Mouse (Mus musculus) mesoderm, embryonic 11.5 days (tissue): ENCODE data around the gene Igsf3.

ENCODE experiments used
- DNase-seq: peaks from one replicate; pipeline ENCODE4 v3.0.0-alpha.2; 2012; ENCODE audit warnings: low read depth, low spot score

Igsf3 gene

GRCm38 (mm10) chr3:101444437-101444836, 67.6 kb downstream of the Igsf3 start:
- DNase-seq = no peak

DNA sequence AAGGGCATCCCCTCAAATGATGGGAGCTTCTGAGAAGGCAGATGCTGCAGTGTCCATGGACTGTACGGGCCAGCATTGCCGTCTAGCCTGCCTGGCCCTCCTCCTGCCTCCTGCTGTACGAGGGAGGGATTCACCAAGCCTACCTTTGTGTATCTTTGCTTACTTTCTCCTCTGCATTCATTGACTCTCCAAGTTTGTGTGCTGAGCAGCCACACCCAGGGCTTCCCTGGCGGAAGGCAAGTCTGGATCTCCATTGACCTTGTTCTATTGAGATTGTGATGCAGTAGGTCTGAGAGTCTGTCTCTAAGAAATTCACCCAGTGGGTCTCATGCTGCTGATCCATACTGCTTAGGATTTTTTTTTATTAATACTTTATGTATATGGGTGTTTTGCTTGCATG, 70.4 kb downstream of the Igsf3 start:
- no peak for DNase-seq

DNA sequence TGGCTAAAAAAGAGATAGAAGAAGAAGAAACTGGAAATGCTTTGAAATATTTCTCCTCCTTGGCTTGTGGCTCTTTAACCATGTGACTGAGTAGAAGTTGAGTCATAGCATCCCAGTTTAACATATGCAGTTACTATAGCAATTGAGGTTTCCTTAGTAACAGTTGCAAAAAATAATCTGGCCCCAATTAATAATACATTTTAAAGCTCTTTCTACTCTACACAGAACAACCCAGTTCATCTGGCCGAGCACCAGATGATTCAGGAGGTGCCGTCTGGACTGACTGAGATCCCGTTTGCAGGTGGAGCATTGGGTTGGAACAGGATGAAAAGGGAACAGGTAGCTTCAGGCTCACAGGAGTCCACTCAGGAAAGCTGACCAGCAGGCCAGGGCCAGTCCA, 71.9 kb downstream of the Igsf3 start:
- no peak for DNase-seq

DNA sequence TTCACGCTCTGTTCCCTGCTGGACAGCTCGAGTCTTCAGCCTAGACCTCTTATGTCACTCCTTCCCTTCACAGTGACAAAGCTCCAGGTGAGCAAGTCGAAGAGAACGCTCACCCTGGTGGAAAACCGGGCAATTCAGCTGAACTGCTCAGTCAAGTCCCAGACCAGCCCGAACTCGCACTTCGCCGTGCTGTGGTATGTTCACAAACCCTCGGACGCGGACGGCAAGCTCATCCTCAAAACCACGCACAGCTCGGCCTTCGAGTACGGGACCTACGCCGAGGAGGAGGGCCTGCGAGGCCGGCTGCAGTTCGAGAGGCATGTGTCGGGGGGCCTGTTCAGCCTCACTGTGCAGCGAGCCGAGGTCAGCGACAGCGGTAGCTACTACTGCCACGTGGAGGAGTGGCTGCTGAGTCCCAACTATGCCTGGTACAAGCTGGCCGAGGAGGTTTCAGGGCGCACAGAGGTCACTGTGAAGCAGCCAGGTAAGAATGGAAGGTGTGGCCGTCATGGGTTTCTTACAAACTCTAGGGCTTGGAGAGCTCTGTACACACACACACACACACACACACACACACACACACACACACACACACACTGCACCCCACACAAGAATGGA, 74.0 kb downstream of the Igsf3 start:
- no peak for DNase-seq

DNA sequence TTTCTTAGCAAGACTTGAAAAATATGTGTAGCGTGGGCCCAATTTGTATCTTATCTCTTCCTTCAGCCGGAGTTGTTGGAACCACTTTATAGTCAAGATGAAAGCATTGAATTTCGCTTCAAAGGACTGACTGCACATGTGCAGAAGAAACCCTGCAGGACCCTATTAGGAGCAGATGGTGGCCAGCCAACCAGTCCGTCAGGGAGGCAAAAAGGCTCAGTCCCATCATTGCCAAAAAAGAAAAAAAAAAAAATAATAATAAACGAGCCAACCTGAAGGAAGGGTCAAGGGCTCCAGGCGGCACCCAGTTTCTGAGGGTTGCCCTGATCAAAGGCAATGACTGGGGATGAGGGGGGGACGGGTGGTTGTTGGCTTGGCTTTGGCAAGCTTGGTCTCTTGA, 83.7 kb downstream of the Igsf3 start:
- DNase-seq = no peak

- DNase-seq = no peak
Measured at GRCm38 (mm10) chr3:101461046-101461445, 84.2 kb downstream of the Igsf3 start.

DNA sequence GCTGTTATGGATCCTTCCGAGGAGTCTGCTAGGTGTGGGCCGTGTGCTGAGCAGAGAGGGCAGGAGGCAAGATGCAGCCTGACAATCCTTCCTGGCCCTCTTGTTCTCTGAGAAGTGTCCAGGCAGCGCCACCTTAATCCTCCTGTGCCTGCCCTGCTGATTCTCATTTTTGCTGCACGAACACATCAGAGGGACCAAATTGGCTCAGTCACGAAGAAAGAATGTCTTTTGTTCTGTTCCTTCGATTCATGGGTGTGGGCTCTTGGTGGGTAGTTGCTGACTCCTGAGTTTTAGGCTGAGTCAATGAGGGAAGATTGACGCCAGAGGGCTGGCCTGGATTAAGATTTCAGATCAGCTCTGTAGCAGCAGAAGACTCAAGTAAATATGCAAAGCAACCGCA, 84.9 kb downstream of the Igsf3 start:
- DNase-seq = peak; percentile 31

DNA sequence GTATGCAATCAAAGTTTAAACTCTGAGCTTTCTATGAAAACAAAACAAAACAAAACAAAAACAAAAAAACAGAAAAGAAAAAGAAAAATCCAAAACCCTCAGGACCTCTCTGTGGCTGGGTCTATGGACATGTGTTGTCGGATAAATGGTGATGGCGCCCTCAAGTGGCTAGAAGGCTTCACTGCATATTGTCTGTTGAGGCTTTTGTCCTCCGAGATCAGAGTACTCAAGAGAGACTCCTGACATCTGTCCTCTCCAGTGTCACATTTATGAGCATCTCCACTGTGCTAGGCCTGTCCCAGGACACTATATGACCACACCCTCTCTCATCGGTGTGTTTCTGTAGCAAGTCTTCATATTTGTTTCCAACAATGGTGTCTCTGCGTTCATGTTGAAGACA, 85.4 kb downstream of the Igsf3 start:
- DNase-seq = peak; percentile 88

DNA sequence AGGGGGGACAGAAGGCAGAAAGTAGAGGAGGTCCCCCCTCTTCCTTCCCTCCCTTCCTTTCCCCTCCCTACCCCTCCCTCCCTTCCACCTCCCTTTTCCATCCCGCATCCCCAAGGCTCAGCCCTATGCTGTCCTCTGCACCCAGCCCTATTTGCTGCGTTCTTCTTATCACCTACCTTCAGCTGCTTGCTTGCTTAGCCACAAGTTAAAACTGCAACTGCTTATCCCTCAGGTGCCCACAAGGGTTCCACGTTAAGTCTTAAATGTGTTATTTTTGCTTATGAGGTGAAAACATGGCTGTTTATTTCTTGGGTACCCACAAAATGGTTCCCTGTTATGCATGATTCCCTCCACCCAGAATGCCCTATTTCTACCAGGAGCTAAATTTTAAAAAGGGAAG, 86.6 kb downstream of the Igsf3 start:
- no peak for DNase-seq

GRCm38 (mm10) chr3:101469675-101470074, 92.8 kb downstream of the Igsf3 start:
- DNase-seq = no peak

GRCm38 (mm10) chr3:101471881-101472280, 95.0 kb downstream of the Igsf3 start:
- no peak for DNase-seq

GRCm38 (mm10) chr3:101481951-101482350, 105.1 kb downstream of the Igsf3 start:
- no peak for DNase-seq

DNA sequence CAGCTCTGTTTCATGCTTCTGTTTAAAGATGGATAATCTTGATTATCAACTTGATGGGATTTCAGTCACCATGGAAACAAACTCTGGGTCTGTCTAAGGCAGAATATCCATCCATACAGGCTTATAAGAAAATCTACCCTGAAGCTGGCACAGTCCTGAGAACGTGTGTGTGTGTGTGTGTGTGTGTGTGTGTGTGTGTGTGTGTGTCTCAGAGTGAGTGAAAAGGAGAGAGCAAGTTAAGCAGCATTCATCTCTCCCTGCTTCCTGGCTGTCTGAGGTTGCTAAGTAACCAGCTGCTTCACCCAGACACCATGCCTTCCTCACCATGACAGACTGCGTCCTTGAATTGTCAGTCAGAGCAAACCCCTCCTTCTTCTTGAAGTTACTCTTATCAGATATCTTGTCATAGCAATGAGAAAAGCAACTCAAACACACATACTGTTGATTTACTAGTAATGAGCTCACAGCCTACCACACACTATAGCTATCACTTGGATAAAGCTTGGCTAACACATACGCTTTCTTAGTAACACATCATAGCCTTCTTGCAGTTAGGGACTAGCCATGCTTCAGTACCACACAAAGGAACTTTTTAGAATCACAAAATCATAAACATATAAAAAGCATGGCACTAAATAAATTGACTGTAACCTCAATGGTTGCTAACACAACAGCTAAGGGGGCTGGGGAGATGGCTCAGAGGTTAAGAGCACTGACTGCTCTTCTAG, 106.5 kb downstream of the Igsf3 start:
- no peak for DNase-seq

- no peak for DNase-seq
Measured at GRCm38 (mm10) chr3:101486054-101486765, 109.3 kb downstream of the Igsf3 start.

- DNase-seq = no peak
Measured at GRCm38 (mm10) chr3:101487436-101487835, 110.6 kb downstream of the Igsf3 start.

DNA sequence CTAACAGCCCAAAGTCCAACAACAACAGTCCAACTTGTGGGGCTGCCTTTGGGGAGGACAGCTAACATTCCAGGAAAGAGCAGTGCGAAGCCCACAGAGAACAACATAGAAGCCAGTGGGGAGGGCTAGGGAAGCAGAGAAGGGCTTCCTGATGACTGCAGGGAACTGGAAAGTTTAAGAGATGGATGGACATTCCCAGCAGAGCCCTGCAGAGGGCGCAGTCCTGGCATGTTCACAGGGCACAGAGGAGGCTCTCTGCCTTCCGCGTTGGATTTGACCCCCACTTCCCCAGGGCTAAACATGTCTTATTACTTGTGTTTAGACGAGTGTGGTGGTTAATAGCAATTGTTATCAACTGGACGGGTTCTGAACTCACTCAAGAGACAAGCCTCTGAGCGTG, 111.3 kb downstream of the Igsf3 start:
- no peak for DNase-seq

DNA sequence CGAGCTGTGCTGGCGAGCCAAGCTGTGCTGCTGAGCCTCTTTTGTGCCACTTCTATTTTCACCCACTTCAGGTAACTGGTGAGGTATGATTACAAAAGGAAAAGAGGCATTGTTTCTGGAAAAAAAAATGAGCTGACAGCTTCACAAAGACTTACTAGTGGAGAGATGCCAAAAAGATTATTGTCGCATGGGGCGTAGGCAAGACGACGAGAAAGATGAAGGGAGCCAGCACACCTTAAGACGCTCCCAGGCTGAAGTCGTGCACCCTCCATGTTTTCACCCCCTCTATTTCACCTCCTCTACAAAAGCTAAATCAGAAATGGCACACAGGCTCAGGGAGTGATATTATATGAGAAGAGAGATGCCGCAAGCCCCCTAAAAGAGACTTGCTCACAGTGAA, 113.6 kb downstream of the Igsf3 start:
- no peak for DNase-seq

- no peak for DNase-seq
Measured at GRCm38 (mm10) chr3:101492908-101493307, 116.0 kb downstream of the Igsf3 start.

DNA sequence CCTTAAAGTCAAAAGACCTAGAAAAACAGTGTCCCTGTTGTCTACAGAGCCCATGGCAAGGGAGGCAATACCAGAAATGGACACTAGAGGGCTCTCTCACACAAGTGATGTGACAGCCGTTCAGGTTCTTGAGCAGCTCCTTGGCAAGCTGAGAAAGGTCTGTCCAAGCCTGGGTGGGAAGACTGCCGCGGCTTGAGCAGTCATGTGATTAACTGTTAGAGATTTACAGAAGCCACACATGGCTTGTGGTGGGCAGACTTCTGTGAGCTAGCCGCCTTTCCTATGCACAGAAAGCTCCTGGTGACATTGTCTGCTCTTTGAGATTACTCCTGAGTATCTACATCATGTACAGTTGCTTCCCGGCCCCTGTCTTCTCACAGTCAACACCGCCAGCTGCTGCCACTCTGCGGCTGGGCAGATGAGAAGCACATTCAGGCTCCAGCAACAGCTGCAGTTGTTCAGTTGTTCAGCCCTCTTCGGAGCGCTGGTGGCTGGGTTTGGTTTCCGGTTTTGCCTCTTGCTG, 117.1 kb downstream of the Igsf3 start:
- DNase-seq = peak; percentile 92

- DNase-seq = no peak
Measured at GRCm38 (mm10) chr3:101497432-101498030, 120.6 kb downstream of the Igsf3 start.

DNA sequence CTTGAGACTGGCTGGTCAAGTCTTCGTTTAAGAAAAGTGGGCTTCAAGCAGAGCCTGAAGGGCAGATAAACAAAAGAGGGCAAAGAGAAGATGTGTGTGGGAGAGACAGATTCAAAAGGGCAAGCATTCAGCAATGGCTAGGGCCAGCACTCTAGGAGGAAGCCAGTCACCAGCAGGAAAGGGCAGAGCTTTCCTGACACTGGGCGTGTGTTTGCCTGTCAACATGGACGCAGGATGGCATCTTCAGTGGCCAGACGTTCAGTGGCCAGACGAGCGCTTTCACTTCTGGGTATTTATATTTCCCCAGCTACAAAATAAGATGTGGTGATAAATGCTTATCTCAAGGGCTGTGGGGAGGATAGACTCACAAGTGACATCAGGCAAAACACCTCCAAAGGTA, 123.0 kb downstream of the Igsf3 start:
- DNase-seq = no peak

GRCm38 (mm10) chr3:101500393-101501051, 123.6 kb downstream of the Igsf3 start:
- no peak for DNase-seq
